Mouse (Mus musculus) thymus, postnatal 36 days (tissue): ENCODE measurements around the gene Zbtb12.

ENCODE experiments used
- DNase-seq, 2 experiments: peaks; one replicate each; pipeline ENCODE4 v3.0.0; 2022; ENCODE audit warnings: mixed read lengths in 2 of 2

Zbtb12 gene

DNA sequence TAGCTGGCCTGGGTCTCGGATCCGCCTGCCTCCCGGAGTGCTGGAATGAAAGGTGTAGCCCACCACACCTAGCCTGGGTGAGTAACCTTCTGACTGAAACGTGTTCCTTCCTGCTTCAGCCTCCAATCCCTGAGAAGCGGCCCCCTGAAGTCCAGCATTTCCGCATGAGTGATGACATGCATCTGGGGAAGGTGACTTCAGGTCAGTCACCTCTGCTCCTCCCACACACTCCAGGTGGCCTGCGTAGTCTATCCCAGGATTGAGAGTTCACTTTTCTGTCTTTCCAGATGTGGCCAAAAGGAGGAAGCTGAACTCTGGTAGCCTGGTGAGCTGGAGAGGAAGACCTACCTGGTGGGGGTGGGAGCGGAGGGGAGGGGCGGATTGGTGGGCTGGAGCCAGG lies 23.6 kb downstream of the Zbtb12 start:
- no peak for DNase-seq

DNA sequence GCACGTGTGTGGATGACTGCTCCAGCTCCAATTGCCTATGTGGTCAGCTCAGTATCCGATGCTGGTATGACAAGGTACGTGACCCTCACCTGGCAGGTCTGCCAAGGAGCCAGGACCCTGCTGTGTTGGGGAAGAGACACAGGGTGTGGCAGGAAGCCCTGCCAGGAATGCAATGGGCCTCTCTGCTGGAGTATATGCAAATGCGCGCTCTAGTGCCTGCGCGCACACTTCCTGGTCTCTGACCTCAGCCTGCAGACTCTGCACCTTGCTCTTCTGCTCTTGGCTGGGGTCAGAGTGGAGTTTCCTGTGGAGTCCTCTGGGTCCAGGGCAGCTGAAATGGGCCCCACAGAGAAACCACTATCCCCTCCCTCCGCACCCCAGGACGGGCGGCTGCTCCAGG lies 31.7 kb downstream of the Zbtb12 start:
- DNase-seq = no peak

DNA sequence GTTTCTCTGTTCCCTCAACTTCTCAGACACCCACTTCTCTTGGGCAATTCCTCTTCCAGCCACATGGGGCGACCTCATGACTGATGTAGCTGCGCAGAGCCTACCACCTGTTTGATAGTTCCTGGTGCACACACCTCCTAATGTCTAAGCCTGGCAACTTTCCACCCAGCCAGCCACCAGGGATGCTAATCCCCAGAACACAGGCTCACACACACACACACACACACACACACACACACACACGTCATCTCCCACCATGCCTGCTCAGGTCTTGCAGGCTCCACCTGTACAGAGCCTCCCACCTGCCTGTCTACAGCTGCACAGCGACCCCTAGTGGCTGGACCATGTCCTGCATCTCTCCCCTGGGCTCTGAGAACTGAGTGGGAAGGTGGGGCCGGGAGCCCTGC lies 32.7 kb downstream of the Zbtb12 start:
- DNase-seq = peak; percentile 84 to 90

DNA sequence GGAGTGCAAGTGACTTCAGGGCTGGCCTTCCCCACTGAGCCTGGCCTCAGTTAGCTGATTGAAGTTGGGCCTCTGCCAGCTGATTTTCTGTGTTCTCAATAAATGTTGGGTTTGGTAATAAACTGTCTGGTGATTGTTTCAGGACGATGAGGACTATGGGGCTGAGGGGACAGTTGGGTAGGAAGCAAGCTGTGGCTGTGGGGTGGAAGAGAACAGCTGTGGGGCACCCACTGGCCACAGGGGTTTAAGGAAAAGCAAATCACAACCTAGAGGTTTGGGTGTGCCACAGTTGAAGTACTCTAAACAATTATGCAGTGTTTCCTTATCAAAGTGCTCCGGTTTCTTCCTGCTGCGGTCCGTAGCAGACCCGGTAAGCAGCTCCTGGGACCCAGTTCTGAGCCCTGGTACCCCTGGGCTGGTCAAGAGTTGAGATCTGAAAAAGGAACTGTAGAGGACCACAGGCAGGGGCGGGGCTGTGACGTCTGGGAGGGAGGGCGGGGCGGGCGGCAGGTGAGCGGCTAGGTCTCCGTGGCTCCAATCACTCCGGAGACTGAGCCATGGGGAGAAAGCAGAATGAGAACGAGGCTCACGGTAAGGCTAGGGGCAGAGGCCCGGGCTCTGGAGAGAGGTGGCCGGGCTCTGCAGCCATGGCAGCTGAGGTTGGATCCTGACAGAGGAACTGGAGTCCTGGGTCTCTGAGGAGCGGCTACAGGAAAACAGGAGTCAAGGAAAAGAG lies 34.8 kb downstream of the Zbtb12 start, which contains the start of gene Slc44a4:
Gene Slc44a4, plus strand, starts transcription at position 537 of the 736 bp plus-strand sequence.
- DNase-seq = no peak

DNA sequence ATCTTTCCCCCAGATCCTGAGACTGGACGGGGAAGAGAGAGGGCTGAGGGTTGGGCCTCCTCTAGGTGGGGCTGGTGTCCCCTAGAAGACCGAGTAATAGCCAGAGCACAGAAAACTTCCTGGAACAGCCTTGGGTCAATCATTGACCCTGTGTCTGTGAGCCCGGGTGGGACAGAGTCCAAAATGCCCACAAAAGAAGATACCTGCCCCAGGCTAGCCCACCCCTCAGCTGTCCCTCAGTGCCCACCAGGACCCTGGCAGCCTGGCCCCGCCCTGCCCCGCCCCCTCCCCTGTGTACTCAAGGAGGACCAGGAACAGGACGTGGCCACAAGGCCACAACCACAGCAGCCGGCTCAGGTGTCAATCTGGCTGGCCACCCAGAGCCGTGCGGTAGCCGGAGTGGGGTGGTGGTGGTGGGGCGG lies 36.1 kb downstream of the Zbtb12 start:
- DNase-seq = no peak

DNA sequence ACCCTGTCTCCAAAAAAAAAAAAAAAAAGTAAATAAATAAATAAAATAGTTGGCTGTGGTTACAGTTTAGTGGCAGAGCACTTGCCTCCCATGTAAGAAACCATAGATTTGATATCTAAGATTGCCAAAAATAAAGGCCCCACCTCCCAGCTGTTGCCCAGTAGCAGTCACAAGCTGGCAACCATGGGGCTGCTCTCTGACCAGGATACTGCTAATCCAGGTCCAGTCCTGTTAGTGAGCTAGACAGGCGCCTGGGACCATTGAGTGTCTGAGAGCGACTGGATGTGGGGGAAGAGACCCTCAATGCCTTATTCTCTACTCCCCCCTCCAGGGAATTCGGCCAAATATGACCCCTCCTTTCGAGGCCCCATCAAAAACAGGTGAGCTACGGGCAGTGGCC lies 37.0 kb downstream of the Zbtb12 start:
- DNase-seq = no peak

DNA sequence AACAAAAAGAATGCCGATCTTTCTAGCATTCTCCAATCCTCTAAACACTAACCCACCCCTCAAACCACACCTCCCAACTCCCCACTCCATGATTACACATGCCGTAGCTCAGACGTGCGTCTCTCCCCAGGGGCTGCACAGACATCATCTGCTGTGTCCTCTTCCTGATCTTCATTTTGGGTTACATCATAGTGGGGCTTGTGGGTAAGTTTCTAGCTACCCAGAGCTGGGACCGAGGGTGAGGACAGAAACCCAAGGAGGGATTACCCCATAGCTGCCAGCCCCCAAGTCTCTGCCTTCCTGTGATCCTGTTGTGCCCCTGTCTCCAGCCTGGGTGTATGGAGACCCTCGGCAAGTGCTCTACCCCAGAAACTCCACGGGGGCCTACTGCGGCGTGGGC lies 37.9 kb downstream of the Zbtb12 start:
- DNase-seq = no peak

DNA sequence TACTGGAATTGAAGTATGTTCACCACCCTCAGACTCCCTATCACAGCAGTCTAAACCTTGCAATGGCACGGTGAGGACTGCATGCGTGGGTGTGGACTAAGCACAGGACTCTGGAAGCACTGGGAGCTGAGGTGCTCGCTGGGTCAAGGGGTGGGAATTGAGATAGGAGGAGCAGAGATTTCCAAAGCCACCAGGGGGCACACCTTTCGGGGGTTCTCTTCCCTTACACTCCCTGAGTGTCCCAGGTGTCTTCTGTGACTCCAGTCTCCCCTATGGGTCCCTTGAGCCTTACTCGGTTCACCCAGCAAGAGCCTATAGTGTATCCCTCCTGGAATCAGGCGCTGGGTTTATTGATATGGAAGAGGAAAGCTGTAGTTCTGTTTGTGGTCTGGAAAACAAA lies 43.7 kb downstream of the Zbtb12 start:
- peak in 1 of 2 experiments; percentile 31 for DNase-seq

DNA sequence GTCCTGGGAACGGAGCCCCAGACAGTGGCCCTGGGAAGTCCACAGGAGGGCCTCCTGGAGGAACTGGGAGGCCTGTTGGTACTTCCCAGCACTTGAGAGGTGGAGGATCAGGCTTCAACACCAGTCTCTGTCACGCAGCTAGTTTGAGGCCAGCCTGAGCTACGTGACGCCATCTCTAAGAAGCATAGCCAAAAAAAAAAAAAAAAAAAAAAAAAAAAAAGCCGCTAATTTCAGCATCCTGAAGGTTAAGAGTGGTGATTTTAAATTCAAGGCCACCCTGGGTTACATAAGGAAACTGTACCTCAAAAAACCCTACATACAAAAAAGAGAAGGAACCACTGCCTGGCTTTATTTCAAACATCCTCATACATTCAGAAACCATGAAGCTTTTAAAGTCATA lies 45.0 kb downstream of the Zbtb12 start:
- DNase-seq = no peak

DNA sequence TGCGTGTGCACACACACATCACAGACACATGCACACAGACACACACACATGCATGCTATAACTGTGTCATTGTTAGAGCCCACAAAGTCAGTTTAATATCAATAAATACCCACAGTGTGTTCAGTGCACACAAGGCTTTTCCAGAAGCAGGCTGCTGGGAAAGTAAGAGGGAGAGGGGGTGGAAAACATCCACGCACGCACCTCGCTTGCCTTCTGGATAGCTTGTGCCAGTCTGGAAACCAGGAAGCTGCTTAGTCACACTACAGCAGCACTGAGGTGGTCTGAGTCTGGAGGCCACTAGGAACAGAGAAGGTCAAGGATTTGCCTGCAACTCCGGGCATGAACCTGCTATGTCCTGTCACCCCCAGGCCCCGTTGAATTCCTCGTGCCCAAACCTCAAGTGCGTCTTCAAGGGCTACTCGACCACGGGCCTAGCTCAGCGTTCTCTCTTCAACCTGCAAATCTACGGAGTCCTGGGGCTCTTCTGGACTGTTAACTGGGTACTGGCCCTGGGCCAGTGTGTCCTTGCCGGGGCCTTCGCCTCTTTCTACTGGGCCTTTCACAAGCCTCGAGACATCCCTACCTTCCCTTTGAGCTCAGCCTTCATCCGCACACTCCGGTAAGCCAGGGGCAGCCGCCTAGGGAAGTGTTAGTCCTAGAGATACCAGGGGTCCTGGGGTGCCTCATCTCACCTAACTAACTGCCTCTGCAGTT lies 48.2 kb downstream of the Zbtb12 start:
- no peak for DNase-seq

- no peak for DNase-seq
Measured at GRCm38 (mm10) chr17:34928841-34929240, 49.6 kb downstream of the Zbtb12 start.

- peak; percentile 91 to 95 for DNase-seq
Measured at GRCm38 (mm10) chr17:34931061-34931734, 51.9 kb downstream of the Zbtb12 start, which contains the start of gene Neu1. TSS of gene Neu1 (plus strand) at chr17:34931253.

- DNase-seq = peak; percentile 53 to 64
Measured at GRCm38 (mm10) chr17:34931735-34932098, 52.4 kb downstream of the Zbtb12 start.

DNA sequence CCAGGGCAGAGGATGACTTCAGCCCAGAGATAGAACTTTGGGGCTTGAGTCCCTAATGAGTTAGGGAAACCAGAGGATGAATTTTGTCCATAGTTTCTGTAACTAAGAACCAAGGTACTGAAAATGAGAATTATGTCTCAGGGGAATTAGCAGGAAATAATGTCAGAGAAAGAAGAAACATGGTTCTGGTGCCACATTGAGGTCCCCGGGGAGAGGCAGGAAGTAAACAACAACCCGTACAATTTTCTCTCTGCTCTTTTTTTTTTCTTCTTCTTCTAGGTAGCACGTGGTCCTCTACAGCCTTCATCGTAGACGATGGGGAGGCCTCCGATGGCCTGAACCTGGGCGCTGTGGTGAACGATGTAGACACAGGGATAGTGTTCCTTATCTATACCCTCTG lies 53.0 kb downstream of the Zbtb12 start:
- no peak for DNase-seq

DNA sequence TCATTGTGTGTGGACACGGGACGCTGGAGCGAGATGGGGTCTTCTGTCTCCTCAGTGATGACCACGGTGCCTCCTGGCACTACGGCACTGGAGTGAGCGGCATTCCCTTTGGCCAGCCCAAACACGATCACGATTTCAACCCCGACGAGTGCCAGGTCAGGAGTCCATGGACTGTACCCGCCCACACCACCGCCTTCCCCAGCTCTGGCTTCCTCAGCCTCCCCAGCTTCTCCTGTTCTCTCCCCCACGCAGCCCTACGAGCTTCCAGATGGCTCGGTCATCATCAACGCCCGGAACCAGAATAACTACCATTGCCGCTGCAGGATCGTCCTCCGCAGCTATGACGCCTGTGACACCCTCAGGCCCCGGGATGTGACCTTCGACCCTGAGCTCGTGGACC lies 54.7 kb downstream of the Zbtb12 start:
- DNase-seq = no peak

GRCm38 (mm10) chr17:34934830-34935229 lies 55.5 kb downstream of the Zbtb12 start:
- no peak for DNase-seq

DNA sequence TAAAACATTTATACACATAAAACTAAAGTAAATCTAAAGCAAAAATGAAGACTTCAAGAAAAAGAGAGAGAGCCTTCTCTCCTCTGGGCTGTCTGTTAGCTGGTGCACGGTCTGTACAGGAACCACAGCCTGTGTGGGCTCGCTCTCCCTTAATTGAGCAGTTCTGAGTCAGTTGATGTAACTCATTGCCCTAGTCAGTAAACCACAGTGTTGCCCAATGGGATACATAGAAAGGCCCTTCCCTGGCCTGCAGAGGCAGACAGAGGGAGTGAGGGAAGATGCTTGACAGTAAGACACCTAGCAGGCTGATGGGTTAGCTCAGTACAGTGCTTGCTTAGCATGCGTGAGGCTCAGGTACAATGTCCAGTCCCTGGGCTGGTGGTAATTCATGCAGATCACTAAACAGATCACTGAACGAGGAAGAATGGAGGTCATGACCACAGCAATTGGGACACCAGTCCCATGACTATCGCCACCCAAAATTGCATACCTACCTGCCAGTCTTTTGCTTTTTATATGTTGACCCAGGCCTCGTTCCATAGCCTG lies 58.8 kb downstream of the Zbtb12 start:
- DNase-seq = no peak

- no peak for DNase-seq
Measured at GRCm38 (mm10) chr17:34941344-34942041, 62.2 kb downstream of the Zbtb12 start.

GRCm38 (mm10) chr17:34943128-34943815 lies 64.0 kb downstream of the Zbtb12 start:
- no peak for DNase-seq

- DNase-seq = no peak
Measured at GRCm38 (mm10) chr17:34944362-34944761, 65.1 kb downstream of the Zbtb12 start.
